Mouse (Mus musculus): ENCODE measurements around the gene Phf20. TPM values are rescaled to one million over a fixed set of nuclear protein-coding genes. Genes with fewer than 3 reads are reported as not detected.

The Phf20 gene
- polyA plus RNA-seq (2014; fragmentation: Nextera tagmentation; extraction: Ambion mirVana) = 88.3 and 89.2 TPM in 2 replicates

DNA sequence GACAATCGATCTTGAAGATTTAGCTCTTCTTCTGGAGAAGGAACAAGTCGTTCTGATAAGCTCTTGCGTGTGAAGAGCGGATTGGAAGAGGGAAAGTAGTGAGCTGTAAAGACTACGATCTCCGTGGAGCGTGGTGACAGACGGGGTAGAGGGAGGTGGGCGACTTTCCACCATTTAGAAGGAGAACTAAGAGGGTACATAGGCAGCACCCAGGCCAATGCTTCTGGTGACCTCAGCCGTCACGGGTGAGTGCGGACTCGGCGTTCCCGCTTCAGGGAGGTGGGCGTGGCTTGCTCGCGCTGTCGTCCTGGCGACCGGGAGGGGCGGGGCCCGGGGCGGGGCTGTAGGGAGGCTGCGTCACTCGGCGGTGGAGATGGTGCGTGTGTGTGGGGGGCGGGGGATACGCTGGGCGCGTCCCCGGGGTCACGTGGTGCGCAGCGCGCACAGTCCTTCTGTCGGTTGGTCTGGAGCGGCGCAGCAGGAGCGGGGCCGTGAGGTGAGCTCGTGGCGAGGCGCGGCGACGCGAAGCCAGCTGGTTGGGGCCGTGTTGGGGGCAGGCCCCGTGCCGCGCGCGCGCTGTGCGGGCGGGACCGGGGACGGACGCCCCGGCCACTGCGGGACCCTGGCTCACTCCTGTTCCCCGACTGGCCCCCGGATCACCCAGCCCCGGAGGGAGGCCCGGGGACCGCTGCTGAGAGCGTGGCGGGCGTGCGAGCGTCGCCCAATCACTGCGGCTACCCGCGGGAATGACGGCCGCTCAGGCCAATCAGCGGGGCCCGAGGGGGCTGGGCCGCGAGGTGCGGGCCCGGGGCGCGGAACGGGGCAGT lies at the start of gene Phf20:
TSS of gene Phf20 (plus strand) at position 165 of the 827 bp plus-strand sequence.
- ATAC-seq (replicated peaks; ENCODE audit: insufficient number of reproducible peaks, low FRiP score, low TSS enrichment, low read depth) = peak; percentile 96
- DNase-seq (ENCODE audit: low spot score) = peak; percentile 97
- whole genome bisulfite sequencing = under 1% methylated on average over 81 of the region's 88 CpGs

DNA sequence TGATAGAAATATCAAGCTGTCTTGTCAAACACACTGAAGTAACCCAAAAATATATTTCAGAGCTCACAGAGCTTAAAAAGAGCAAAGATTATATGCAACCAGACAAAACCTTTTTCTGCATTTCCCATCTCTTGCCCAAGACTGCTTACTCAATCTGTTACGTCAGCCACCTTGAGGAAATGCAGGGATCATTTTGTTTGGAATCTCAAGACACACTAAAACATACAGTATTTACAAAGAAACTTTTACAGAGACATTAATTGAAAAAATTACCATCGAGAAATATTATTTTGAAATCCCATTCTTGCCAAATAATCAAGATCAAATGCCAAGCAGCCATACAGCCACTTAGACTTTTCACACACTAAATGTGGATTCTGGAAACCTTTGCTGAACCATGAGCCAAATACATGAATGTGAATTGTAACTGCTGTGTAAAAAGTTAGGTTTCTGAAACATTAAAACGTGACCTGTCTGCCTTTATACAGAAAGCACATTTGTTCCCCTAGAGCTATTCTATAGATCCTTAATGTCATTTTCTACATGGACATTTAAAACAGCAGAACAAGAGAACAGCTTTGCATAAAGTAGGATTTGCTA lies 48.9 kb upstream of the Phf20 start:
- Histone ChIP-seq H3K4me1 (ENCODE audit: control insufficient read depth, insufficient read depth, low read length) (no peaks in the 10 kb centered on the region), H3K27me3 (ENCODE audit: control insufficient read depth, insufficient read depth, low read length) (no peaks in the 10 kb centered on the region), H3K36me3 (replicated peaks; ENCODE audit: control insufficient read depth, insufficient read depth, low read depth, low read length) (no peaks in the 10 kb centered on the region), H3K27ac (replicated peaks; ENCODE audit: low read depth, low read length) (no peak overlapping the region), H3K4me2 (ENCODE audit: low read depth, low read length) (no peak overlapping the region), H3K9me3 (replicated peaks; ENCODE audit: control insufficient read depth, low read length) (no peaks in the 10 kb centered on the region), H3K9ac (replicated peaks; ENCODE audit: low read length) (no peak overlapping the region), H3K4me3 (ENCODE audit: low read depth, low read length) (no peak overlapping the region)
- WGBS = 93% methylated on average over 3 of the region's 3 CpGs
- no peak for ATAC-seq (replicated peaks; ENCODE audit: insufficient number of reproducible peaks, low FRiP score, low TSS enrichment, low read depth)
- no peak for DNase-seq (ENCODE audit: low spot score)

More for the DNA sequence above, at the start of gene Phf20:
- H3K4me1 ChIP-seq (ENCODE audit: control insufficient read depth, insufficient read depth, low read length) = no peaks in the 10 kb centered on the region
- no peaks in the 10 kb centered on the region for H3K27me3 ChIP-seq (ENCODE audit: control insufficient read depth, insufficient read depth, low read length)
- H3K27ac ChIP-seq (replicated peaks; ENCODE audit: low read depth, low read length) = peak within 1 kb of the TSS; percentile 94
- H3K4me2 ChIP-seq (ENCODE audit: low read depth, low read length) = peak within 1 kb of the TSS; percentile 67
- peak within 1 kb of the TSS; percentile 73 for H3K4me3 ChIP-seq (ENCODE audit: low read depth, low read length)
- H3K36me3 ChIP-seq (replicated peaks; ENCODE audit: control insufficient read depth, insufficient read depth, low read depth, low read length) = no peaks in the 10 kb centered on the region; the same call in 1 of the 2 replicates
- no peaks in the 10 kb centered on the region for H3K9me3 ChIP-seq (replicated peaks; ENCODE audit: control insufficient read depth, low read length)
- peak within 1 kb of the TSS; percentile 76 for H3K9ac ChIP-seq (replicated peaks; ENCODE audit: low read length)

DNA sequence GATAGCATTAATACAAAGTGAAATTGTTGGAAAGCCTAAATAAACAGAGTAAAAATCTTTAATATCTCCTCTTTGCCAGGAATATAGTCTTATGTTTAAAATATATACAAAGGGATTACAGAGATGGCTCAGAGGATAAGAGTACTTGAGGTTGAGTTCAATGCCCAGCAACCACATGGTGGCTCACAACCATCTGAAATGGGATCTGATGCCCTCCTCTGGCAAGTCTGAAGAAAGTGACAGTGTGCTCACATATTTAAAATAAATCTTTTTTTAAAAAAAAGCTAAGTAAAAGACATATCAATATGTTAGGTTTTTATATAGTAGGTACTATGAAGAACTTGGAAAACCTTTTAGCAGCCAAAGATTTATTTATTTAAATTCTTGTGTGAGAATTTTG lies 44.7 kb upstream of the Phf20 start:
- H3K27me3 ChIP-seq (ENCODE audit: control insufficient read depth, insufficient read depth, low read length) = no peaks in the 10 kb centered on the region
- no peak overlapping the region for H3K9ac ChIP-seq (replicated peaks; ENCODE audit: low read length)
- no peaks in the 10 kb centered on the region for H3K9me3 ChIP-seq (replicated peaks; ENCODE audit: control insufficient read depth, low read length)
- H3K36me3 ChIP-seq (replicated peaks; ENCODE audit: control insufficient read depth, insufficient read depth, low read depth, low read length) = peaks cover 3% of the 10 kb centered on the region
- H3K4me1 ChIP-seq (ENCODE audit: control insufficient read depth, insufficient read depth, low read length) = no peaks in the 10 kb centered on the region
- ATAC-seq (replicated peaks; ENCODE audit: insufficient number of reproducible peaks, low FRiP score, low TSS enrichment, low read depth) (no peak), DNase-seq (ENCODE audit: low spot score) (no peak)
- H3K4me3 ChIP-seq (ENCODE audit: low read depth, low read length) = no peak overlapping the region
- no peak overlapping the region for H3K4me2 ChIP-seq (ENCODE audit: low read depth, low read length)
- H3K27ac ChIP-seq (replicated peaks; ENCODE audit: low read depth, low read length) = no peak overlapping the region

DNA sequence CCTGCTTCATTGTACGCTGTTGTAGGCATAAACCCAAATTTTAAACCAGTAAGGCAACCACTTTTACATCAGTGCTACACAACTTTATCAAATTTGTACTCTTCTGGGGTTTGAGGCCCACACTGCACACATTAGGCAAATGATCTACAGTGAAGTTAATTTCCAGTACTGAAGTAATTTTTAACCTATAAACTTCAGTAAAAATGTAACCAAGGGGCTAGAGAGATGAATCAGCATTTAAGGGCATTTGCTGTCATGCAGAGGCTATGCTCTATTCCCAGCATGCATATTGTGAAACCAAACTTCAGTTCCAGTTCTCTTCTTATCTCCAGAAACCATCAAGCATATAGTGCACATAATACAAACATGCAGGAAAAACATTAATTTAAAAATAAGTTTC lies 30.8 kb upstream of the Phf20 start:
- Histone ChIP-seq H3K27me3 (ENCODE audit: control insufficient read depth, insufficient read depth, low read length) (no peaks in the 10 kb centered on the region), H3K4me1 (ENCODE audit: control insufficient read depth, insufficient read depth, low read length) (no peaks in the 10 kb centered on the region), H3K36me3 (replicated peaks; ENCODE audit: control insufficient read depth, insufficient read depth, low read depth, low read length) (peaks cover 20% of the 10 kb centered on the region), H3K4me2 (ENCODE audit: low read depth, low read length) (no peak overlapping the region), H3K4me3 (ENCODE audit: low read depth, low read length) (no peak overlapping the region), H3K27ac (replicated peaks; ENCODE audit: low read depth, low read length) (no peak overlapping the region), H3K9ac (replicated peaks; ENCODE audit: low read length) (no peak overlapping the region), H3K9me3 (replicated peaks; ENCODE audit: control insufficient read depth, low read length) (no peaks in the 10 kb centered on the region)
- no peak for DNase-seq (ENCODE audit: low spot score)
- WGBS = 94% methylated on average over 1 of the region's 1 CpGs
- no peak for ATAC-seq (replicated peaks; ENCODE audit: insufficient number of reproducible peaks, low FRiP score, low TSS enrichment, low read depth)

DNA sequence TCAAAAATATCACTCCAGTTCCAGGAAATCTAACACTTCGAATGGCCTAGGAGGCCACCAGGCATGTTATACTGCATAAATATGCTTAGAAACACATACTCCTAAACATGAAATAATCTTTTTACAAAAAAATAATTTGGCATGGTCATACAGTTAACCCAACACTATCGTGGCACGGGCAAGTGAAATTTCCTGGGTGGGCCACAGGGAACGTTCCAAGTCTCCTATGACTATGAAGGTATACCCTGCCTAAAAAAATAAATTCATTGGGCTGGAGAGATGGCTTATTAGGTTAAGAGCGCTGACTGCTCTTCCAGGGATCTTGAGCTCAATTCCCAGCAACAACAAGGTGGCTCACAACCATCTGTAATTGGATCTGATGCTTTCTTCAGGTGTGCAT lies 29.7 kb upstream of the Phf20 start:
- Histone ChIP-seq H3K4me3 (ENCODE audit: low read depth, low read length) (no peak overlapping the region), H3K4me1 (ENCODE audit: control insufficient read depth, insufficient read depth, low read length) (no peaks in the 10 kb centered on the region), H3K9ac (replicated peaks; ENCODE audit: low read length) (no peak overlapping the region), H3K27ac (replicated peaks; ENCODE audit: low read depth, low read length) (no peak overlapping the region), H3K9me3 (replicated peaks; ENCODE audit: control insufficient read depth, low read length) (no peaks in the 10 kb centered on the region), H3K27me3 (ENCODE audit: control insufficient read depth, insufficient read depth, low read length) (no peaks in the 10 kb centered on the region), H3K36me3 (replicated peaks; ENCODE audit: control insufficient read depth, insufficient read depth, low read depth, low read length) (peaks cover 20% of the 10 kb centered on the region), H3K4me2 (ENCODE audit: low read depth, low read length) (no peak overlapping the region)
- WGBS = 93% methylated on average over 5 of the region's 5 CpGs
- no peak for ATAC-seq (replicated peaks; ENCODE audit: insufficient number of reproducible peaks, low FRiP score, low TSS enrichment, low read depth)
- no peak for DNase-seq (ENCODE audit: low spot score)

DNA sequence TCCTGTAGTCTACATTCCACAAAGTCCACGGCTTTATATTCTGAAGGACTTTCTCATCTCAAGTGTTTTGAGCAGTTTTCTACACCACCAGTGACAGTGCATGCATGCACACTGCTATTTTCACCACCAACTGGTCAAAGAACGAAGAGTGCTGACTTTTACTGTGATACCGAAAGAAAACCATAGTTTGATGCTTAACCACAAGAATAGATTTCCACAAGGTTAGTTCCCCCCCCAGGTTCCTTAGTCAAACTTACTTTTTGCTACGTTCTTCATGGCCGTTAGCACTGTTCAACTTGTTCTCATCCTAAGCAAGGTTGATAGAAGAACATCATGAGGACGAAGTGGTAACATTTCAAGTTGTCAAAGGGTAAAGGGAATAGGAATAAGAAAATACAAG lies 19.2 kb upstream of the Phf20 start:
- H3K9me3 ChIP-seq (replicated peaks; ENCODE audit: control insufficient read depth, low read length) = no peaks in the 10 kb centered on the region
- no peak overlapping the region for H3K4me2 ChIP-seq (ENCODE audit: low read depth, low read length)
- no peaks in the 10 kb centered on the region for H3K27me3 ChIP-seq (ENCODE audit: control insufficient read depth, insufficient read depth, low read length)
- no peaks in the 10 kb centered on the region; the same call in 1 of the 2 replicates for H3K4me1 ChIP-seq (ENCODE audit: control insufficient read depth, insufficient read depth, low read length)
- no peak for ATAC-seq (replicated peaks; ENCODE audit: insufficient number of reproducible peaks, low FRiP score, low TSS enrichment, low read depth)
- 84% methylated on average over 6 of the region's 6 CpGs for WGBS
- H3K36me3 ChIP-seq (replicated peaks; ENCODE audit: control insufficient read depth, insufficient read depth, low read depth, low read length) = peaks cover 2% of the 10 kb centered on the region
- H3K4me3 ChIP-seq (ENCODE audit: low read depth, low read length) = no peak overlapping the region
- no peak overlapping the region for H3K9ac ChIP-seq (replicated peaks; ENCODE audit: low read length)
- H3K27ac ChIP-seq (replicated peaks; ENCODE audit: low read depth, low read length) = no peak overlapping the region
- no peak for DNase-seq (ENCODE audit: low spot score)

DNA sequence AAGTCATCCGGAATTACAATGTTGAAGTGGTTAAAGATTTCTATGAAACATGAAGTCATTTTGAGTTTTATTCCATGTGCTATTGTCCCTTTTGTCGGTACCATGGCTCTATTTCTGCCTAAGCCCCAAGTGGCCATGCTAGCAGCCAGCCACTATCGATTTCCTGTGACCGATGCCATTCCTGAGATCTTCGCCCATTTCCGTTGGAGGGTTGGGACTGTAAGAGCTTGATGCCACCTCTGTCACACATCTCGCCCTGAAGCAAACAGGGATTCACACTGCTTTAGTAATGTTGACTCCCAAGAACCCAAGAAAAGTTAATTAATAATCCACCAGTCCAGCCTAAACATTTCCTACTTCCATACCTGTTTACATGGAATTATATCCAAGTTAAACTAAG lies 18.6 kb upstream of the Phf20 start:
- ATAC-seq (replicated peaks; ENCODE audit: insufficient number of reproducible peaks, low FRiP score, low TSS enrichment, low read depth) (no peak), DNase-seq (ENCODE audit: low spot score) (no peak)
- Histone ChIP-seq H3K27ac (replicated peaks; ENCODE audit: low read depth, low read length) (no peak overlapping the region), H3K27me3 (ENCODE audit: control insufficient read depth, insufficient read depth, low read length) (no peaks in the 10 kb centered on the region), H3K36me3 (replicated peaks; ENCODE audit: control insufficient read depth, insufficient read depth, low read depth, low read length) (peaks cover 2% of the 10 kb centered on the region), H3K4me3 (ENCODE audit: low read depth, low read length) (no peak overlapping the region), H3K9ac (replicated peaks; ENCODE audit: low read length) (no peak overlapping the region), H3K4me1 (ENCODE audit: control insufficient read depth, insufficient read depth, low read length) (no peaks in the 10 kb centered on the region; the same call in 1 of the 2 replicates), H3K9me3 (replicated peaks; ENCODE audit: control insufficient read depth, low read length) (no peaks in the 10 kb centered on the region), H3K4me2 (ENCODE audit: low read depth, low read length) (no peak overlapping the region)
- 77% methylated on average over 7 of the region's 7 CpGs for WGBS

Data from embryonic facial prominence, embryonic 11.5 days (tissue).